Mouse (Mus musculus) stomach, postnatal 0 days (tissue): ENCODE measurements around the gene Gnai2. TPM values are rescaled to one million over a fixed set of nuclear protein-coding genes. Genes with fewer than 3 reads are reported as not detected.

Experiments
- ATAC-seq: fragments of 200-750 bp; cut with Nextera tagmentation; 2 replicates; pipeline ENCODE4 v1.8.0; 2017; ENCODE audit not compliant: low FRiP score, low TSS enrichment
- DNase-seq: peaks from one replicate; pipeline ENCODE4 v3.0.0-alpha.2; 2016; ENCODE audit warnings: low spot score
- H3K27ac ChIP-seq: fragments of 300-500 bp; sonication (generic); replicated peaks from 2 replicates; pipeline ENCODE4 v1.5.1; 2014; ENCODE audit warnings: mild to moderate bottlenecking, control low read depth
- H3K27me3 ChIP-seq: fragments of 300-500 bp; sonication (generic); 2 replicates; pipeline ENCODE4 v1.6.1; 2014; ENCODE audit warnings: low read length; ENCODE audit not compliant: control insufficient read depth, insufficient read depth
- H3K36me3 ChIP-seq: fragments of 300-500 bp; sonication (generic); 2 replicates; pipeline ENCODE4 v1.6.1; 2014; ENCODE audit warnings: low read length, mixed read lengths; ENCODE audit not compliant: control insufficient read depth, insufficient read depth
- H3K4me1 ChIP-seq: fragments of 300-500 bp; sonication (generic); replicated peaks from 2 replicates; pipeline ENCODE4 v1.6.1; 2014; ENCODE audit warnings: antibody characterized with exemption; ENCODE audit not compliant: control insufficient read depth, insufficient read depth
- H3K4me2 ChIP-seq: fragments of 300-500 bp; sonication (generic); replicated peaks from 2 replicates; pipeline ENCODE4 v1.6.1; 2014; ENCODE audit warnings: low read depth, mild to moderate bottlenecking, control low read depth, moderate library complexity
- H3K4me3 ChIP-seq: fragments of 300-500 bp; sonication (generic); 2 replicates; pipeline ENCODE4 v1.5.1; 2014; ENCODE audit warnings: low read depth, low read length, control low read depth
- H3K9ac ChIP-seq: fragments of 300-500 bp; sonication (generic); 2 replicates; pipeline ENCODE4 v1.6.1; 2014; ENCODE audit warnings: mild to moderate bottlenecking, low read length, control low read depth, mixed read lengths
- H3K9me3 ChIP-seq: fragments of 300-500 bp; sonication (generic); 2 replicates; pipeline ENCODE4 v1.6.1; 2016; ENCODE audit warnings: low read length; ENCODE audit not compliant: control insufficient read depth
- CTCF ChIP-seq: IDR thresholded peaks from 2 replicates; pipeline ENCODE4 v1.5.1; 2016; ENCODE audit warnings: antibody characterized with exemption, low read depth, mild to moderate bottlenecking, moderate library complexity
- EP300 ChIP-seq: optimal IDR thresholded peaks from 2 replicates; pipeline ENCODE3; 2016; ENCODE audit warnings: antibody characterized with exemption
- WGBS: fragments of 180-500 bp; shearing (Covaris S2); extraction: QIAGEN DNeasy Blood & Tissue Kit; methylation state at CpG from one replicate; pipeline ENCODE4 v1.1.7; 2014; 5-methylcytosine and 5-hydroxymethylcytosine counted together
- polyA plus RNA-seq: library from polyadenylated mRNA; unstranded; fragments of >200 nt; fragmentation: Nextera tagmentation; extraction: Ambion mirVana; gene quantifications from 2 replicates; pipeline ENCODE4 v1.2.1, GENCODE M21; 2015

The Gnai2 gene
- polyA plus RNA-seq, 1 experiment from 2014 or later: 189 TPM

- 86% methylated on average over 5 of the region's 5 CpGs for WGBS
- Histone ChIP-seq H3K4me2 (no peak overlapping the region), H3K4me3 (no peak overlapping the region), H3K36me3 (no peaks in the 10 kb centered on the region), H3K27ac (no peak overlapping the region), H3K4me1 (no peaks in the 10 kb centered on the region), H3K9me3 (no peaks in the 10 kb centered on the region), H3K27me3 (no peaks in the 10 kb centered on the region), H3K9ac (no peak overlapping the region)
- no peak for ATAC-seq
- DNase-seq: no peak
- TF ChIP-seq CTCF (no peak), EP300 (no peak)
Observed at GRCm38 (mm10) chr9:107657144-107657543, 22.0 kb upstream of the Gnai2 start.

GRCm38 (mm10) chr9:107654585-107654984, 19.4 kb upstream of the Gnai2 start:
- Histone ChIP-seq H3K4me2 (no peak overlapping the region), H3K27me3 (no peaks in the 10 kb centered on the region), H3K27ac (no peak overlapping the region), H3K4me3 (no peak overlapping the region), H3K9me3 (no peaks in the 10 kb centered on the region), H3K9ac (no peak overlapping the region), H3K4me1 (no peaks in the 10 kb centered on the region), H3K36me3 (no peaks in the 10 kb centered on the region)
- no peak for TF ChIP-seq CTCF
- no peak for TF ChIP-seq EP300
- 73% methylated on average over 4 of the region's 4 CpGs for WGBS
- no peak for ATAC-seq
- DNase-seq: no peak

GRCm38 (mm10) chr9:107653474-107653873, 18.3 kb upstream of the Gnai2 start:
- no peak for DNase-seq
- no peak for TF ChIP-seq CTCF
- TF ChIP-seq EP300: no peak
- WGBS: 66% methylated on average over 2 of the region's 2 CpGs

GRCm38 (mm10) chr9:107650708-107651481, 15.7 kb upstream of the Gnai2 start:
- Histone ChIP-seq H3K4me2 (no peak overlapping the region), H3K9ac (no peak overlapping the region), H3K27ac (no peak overlapping the region), H3K4me1 (no peaks in the 10 kb centered on the region), H3K4me3 (no peak overlapping the region), H3K9me3 (no peaks in the 10 kb centered on the region), H3K27me3 (no peaks in the 10 kb centered on the region), H3K36me3 (no peaks in the 10 kb centered on the region)
- no peak for ATAC-seq
- TF ChIP-seq EP300: no peak
- no peak for TF ChIP-seq CTCF
- 30% methylated on average over 12 of the region's 12 CpGs for WGBS
- no peak for DNase-seq

More at GRCm38 (mm10) chr9:107653474-107653873, 18.3 kb upstream of the Gnai2 start:
- H3K4me3 ChIP-seq: no peak overlapping the region
- no peaks in the 10 kb centered on the region for H3K9me3 ChIP-seq
- H3K27me3 ChIP-seq: no peaks in the 10 kb centered on the region
- no peak overlapping the region for H3K9ac ChIP-seq
- H3K4me2 ChIP-seq: no peak overlapping the region
- no peak for ATAC-seq
- no peaks in the 10 kb centered on the region for H3K36me3 ChIP-seq
- H3K4me1 ChIP-seq: no peaks in the 10 kb centered on the region
- H3K27ac ChIP-seq: no peak overlapping the region

- Histone ChIP-seq H3K9ac (no peak overlapping the region), H3K9me3 (no peaks in the 10 kb centered on the region), H3K4me1 (no peaks in the 10 kb centered on the region), H3K27me3 (no peaks in the 10 kb centered on the region), H3K4me2 (no peak overlapping the region), H3K4me3 (no peak overlapping the region), H3K36me3 (no peaks in the 10 kb centered on the region), H3K27ac (no peak overlapping the region)
- WGBS: 76% methylated on average over 7 of the region's 7 CpGs
- DNase-seq (no peak), ATAC-seq (no peak)
- no peak for TF ChIP-seq EP300
- no peak for TF ChIP-seq CTCF
Observed at GRCm38 (mm10) chr9:107650225-107650624, 15.1 kb upstream of the Gnai2 start.

- no peak for ATAC-seq
- Histone ChIP-seq H3K36me3 (no peaks in the 10 kb centered on the region), H3K9me3 (no peaks in the 10 kb centered on the region), H3K4me2 (no peak overlapping the region), H3K9ac (no peak overlapping the region), H3K4me3 (no peak overlapping the region), H3K4me1 (no peaks in the 10 kb centered on the region), H3K27me3 (no peaks in the 10 kb centered on the region), H3K27ac (no peak overlapping the region)
- TF ChIP-seq EP300: no peak
- no peak for TF ChIP-seq CTCF
- DNase-seq: no peak
- 34% methylated on average over 3 of the region's 3 CpGs for WGBS
Observed at GRCm38 (mm10) chr9:107648767-107649166, 13.6 kb upstream of the Gnai2 start.
